Mouse (Mus musculus) kidney, embryonic 14.5 days (tissue): ENCODE measurements around the gene Adgrf1. TPM values are rescaled to one million over a fixed set of nuclear protein-coding genes. Genes with fewer than 3 reads are reported as not detected.

ENCODE experiments used
- ATAC-seq: fragments of 200-750 bp; cut with Nextera tagmentation; 2 replicates; pipeline ENCODE4 v1.8.0; 2017; ENCODE audit warnings: moderate number of reproducible peaks, mild to moderate bottlenecking, moderate TSS enrichment, moderate library complexity; ENCODE audit not compliant: low FRiP score, low TSS enrichment
- H3K27ac ChIP-seq: fragments of 300-500 bp; sonication (generic); 2 replicates; pipeline ENCODE4 v1.5.1; 2014; ENCODE audit warnings: low read depth, mild to moderate bottlenecking, low read length, moderate library complexity, mixed read lengths
- H3K27me3 ChIP-seq: fragments of 300-500 bp; sonication (generic); 2 replicates; pipeline ENCODE4 v1.6.1; 2014; ENCODE audit warnings: mild to moderate bottlenecking, low read length; ENCODE audit not compliant: control insufficient read depth, insufficient read depth
- H3K36me3 ChIP-seq: fragments of 300-500 bp; sonication (generic); 2 replicates; pipeline ENCODE4 v1.6.1; 2014; ENCODE audit warnings: low read length, mixed read lengths; ENCODE audit not compliant: control insufficient read depth, insufficient read depth
- H3K4me1 ChIP-seq: fragments of 300-500 bp; sonication (generic); 2 replicates; pipeline ENCODE4 v1.6.1; 2014; ENCODE audit warnings: low read length, mixed read lengths; ENCODE audit not compliant: control insufficient read depth, insufficient read depth
- H3K4me2 ChIP-seq: fragments of 300-500 bp; sonication (generic); replicated peaks from 2 replicates; pipeline ENCODE4 v1.6.1; 2014; ENCODE audit warnings: low read depth, mild to moderate bottlenecking, low read length
- H3K4me3 ChIP-seq: fragments of 300-500 bp; sonication (generic); 2 replicates; pipeline ENCODE4 v1.5.1; 2014; ENCODE audit warnings: mild to moderate bottlenecking, low read length
- H3K9ac ChIP-seq: fragments of 300-500 bp; sonication (generic); 2 replicates; pipeline ENCODE4 v1.6.1; 2014; ENCODE audit warnings: low read depth, mild to moderate bottlenecking, low read length, moderate library complexity
- H3K9me3 ChIP-seq: fragments of 300-500 bp; sonication (generic); 2 replicates; pipeline ENCODE4 v1.6.1; 2016; ENCODE audit warnings: low read length; ENCODE audit not compliant: control insufficient read depth
- WGBS: fragments of 180-500 bp; shearing (Covaris S2); extraction: QIAGEN DNeasy Blood & Tissue Kit; methylation state at CpG from one replicate; pipeline ENCODE4 v1.1.7; 2014; 5-methylcytosine and 5-hydroxymethylcytosine counted together
- polyA plus RNA-seq: library from polyadenylated mRNA; unstranded; fragments of >200 nt; fragmentation: Nextera tagmentation; extraction: Ambion mirVana; gene quantifications from 2 replicates; pipeline ENCODE4 v1.2.1, GENCODE M21; 2014

Gene Adgrf1
- polyA plus RNA-seq, 1 experiment from 2014 or later: 0.49 TPM

GRCm38 (mm10) chr17:43242609-43243008 is 27.5 kb upstream of the Adgrf1 start:
- H3K4me2 ChIP-seq: no peak overlapping the region
- 47% methylated on average over 3 of the region's 3 CpGs for WGBS
- H3K36me3 ChIP-seq: no peaks in the 10 kb centered on the region
- no peaks in the 10 kb centered on the region for H3K9me3 ChIP-seq
- 0 out of 2 replicates have a peak, but pooled peaks cover 6% of the 10 kb centered on the region for H3K4me1 ChIP-seq
- ATAC-seq: no peak
- H3K4me3 ChIP-seq: no peak overlapping the region
- H3K9ac ChIP-seq: no peak overlapping the region
- H3K27ac ChIP-seq: no peak overlapping the region
- no peaks in the 10 kb centered on the region for H3K27me3 ChIP-seq

- Histone ChIP-seq H3K4me2 (no peak overlapping the region), H3K9ac (no peak overlapping the region), H3K36me3 (no peaks in the 10 kb centered on the region), H3K4me1 (peaks cover 12% of the 10 kb centered on the region; the same call in 1 of the 2 replicates), H3K27me3 (no peaks in the 10 kb centered on the region), H3K9me3 (no peaks in the 10 kb centered on the region), H3K27ac (no peak overlapping the region), H3K4me3 (no peak overlapping the region)
- ATAC-seq: no peak
- 91% methylated on average over 6 of the region's 6 CpGs for WGBS
Measured at GRCm38 (mm10) chr17:43245364-43245763, 24.8 kb upstream of the Adgrf1 start.

GRCm38 (mm10) chr17:43247245-43247644 is 22.9 kb upstream of the Adgrf1 start:
- no peaks in the 10 kb centered on the region for H3K9me3 ChIP-seq
- H3K27me3 ChIP-seq: no peaks in the 10 kb centered on the region
- no peak for ATAC-seq
- H3K4me3 ChIP-seq: no peak overlapping the region
- H3K4me2 ChIP-seq: no peak overlapping the region
- 94% methylated on average over 3 of the region's 3 CpGs for WGBS
- peaks cover 11% of the 10 kb centered on the region; the same call in 1 of the 2 replicates for H3K4me1 ChIP-seq
- H3K9ac ChIP-seq: no peak overlapping the region
- H3K27ac ChIP-seq: no peak overlapping the region
- H3K36me3 ChIP-seq: no peaks in the 10 kb centered on the region

GRCm38 (mm10) chr17:43249645-43250044 is 20.5 kb upstream of the Adgrf1 start:
- Histone ChIP-seq H3K4me2 (no peak overlapping the region), H3K27ac (no peak overlapping the region)
- ATAC-seq: peak; percentile 63; the same call in 1 of the 2 replicates

GRCm38 (mm10) chr17:43251249-43252125 is 18.6 kb upstream of the Adgrf1 start:
- Histone ChIP-seq H3K27ac (no peak overlapping the region; the same call in 1 of the 2 replicates), H3K4me2 (no peak overlapping the region), H3K9ac (no peak overlapping the region), H3K36me3 (no peaks in the 10 kb centered on the region), H3K4me3 (no peak overlapping the region), H3K27me3 (no peaks in the 10 kb centered on the region), H3K9me3 (no peaks in the 10 kb centered on the region), H3K4me1 (peaks cover 11% of the 10 kb centered on the region; the same call in 1 of the 2 replicates)
- WGBS: 63% methylated on average over 5 of the region's 5 CpGs
- ATAC-seq: no peak

More at GRCm38 (mm10) chr17:43249645-43250044, 20.5 kb upstream of the Adgrf1 start:
- Histone ChIP-seq H3K36me3 (no peaks in the 10 kb centered on the region), H3K9ac (no peak overlapping the region), H3K27me3 (no peaks in the 10 kb centered on the region), H3K4me1 (peaks cover 11% of the 10 kb centered on the region; the same call in 1 of the 2 replicates), H3K9me3 (no peaks in the 10 kb centered on the region), H3K4me3 (no peak overlapping the region)
- 37% methylated on average over 3 of the region's 3 CpGs for WGBS

- ATAC-seq: no peak
- Histone ChIP-seq H3K4me2 (no peak overlapping the region), H3K4me1 (peaks cover 11% of the 10 kb centered on the region; the same call in 1 of the 2 replicates), H3K27me3 (no peaks in the 10 kb centered on the region), H3K9ac (no peak overlapping the region), H3K4me3 (no peak overlapping the region), H3K36me3 (no peaks in the 10 kb centered on the region), H3K9me3 (no peaks in the 10 kb centered on the region), H3K27ac (no peak overlapping the region)
- WGBS: 73% methylated on average over 11 of the region's 11 CpGs
Measured at GRCm38 (mm10) chr17:43252846-43253245, 17.3 kb upstream of the Adgrf1 start.

- 51% methylated on average over 3 of the region's 3 CpGs for WGBS
- Histone ChIP-seq H3K27me3 (no peaks in the 10 kb centered on the region), H3K27ac (no peak overlapping the region), H3K9me3 (no peaks in the 10 kb centered on the region), H3K4me2 (no peak overlapping the region), H3K36me3 (no peaks in the 10 kb centered on the region), H3K9ac (no peak overlapping the region), H3K4me1 (peaks cover 8% of the 10 kb centered on the region; the same call in 1 of the 2 replicates), H3K4me3 (no peak overlapping the region)
- ATAC-seq: no peak
Measured at GRCm38 (mm10) chr17:43254261-43254660, 15.9 kb upstream of the Adgrf1 start.

- no peak overlapping the region for H3K4me3 ChIP-seq
- H3K4me1 ChIP-seq: no peaks in the 10 kb centered on the region
- no peak overlapping the region for H3K4me2 ChIP-seq
- H3K27ac ChIP-seq: no peak overlapping the region
- no peaks in the 10 kb centered on the region for H3K36me3 ChIP-seq
- H3K27me3 ChIP-seq: no peaks in the 10 kb centered on the region
- H3K9me3 ChIP-seq: no peaks in the 10 kb centered on the region
- no peak overlapping the region for H3K9ac ChIP-seq
- no peak for ATAC-seq
- 73% methylated on average over 12 of the region's 12 CpGs for WGBS
Measured at GRCm38 (mm10) chr17:43256536-43257135, 13.5 kb upstream of the Adgrf1 start.

- H3K4me2 ChIP-seq: no peak overlapping the region
- no peaks in the 10 kb centered on the region for H3K27me3 ChIP-seq
- H3K9me3 ChIP-seq: peaks cover 6% of the 10 kb centered on the region; the same call in 1 of the 2 replicates
- no peak overlapping the region for H3K27ac ChIP-seq
- no peaks in the 10 kb centered on the region for H3K36me3 ChIP-seq
- ATAC-seq: no peak
- H3K4me1 ChIP-seq: no peaks in the 10 kb centered on the region
- 90% methylated on average over 1 of the region's 1 CpGs for WGBS
- no peak overlapping the region for H3K4me3 ChIP-seq
- H3K9ac ChIP-seq: no peak overlapping the region
Measured at GRCm38 (mm10) chr17:43257699-43258098, 12.4 kb upstream of the Adgrf1 start.
